Mouse (Mus musculus): Measurements from ENCODE around the gene Kdm8. TPM values are rescaled to one million over a fixed set of nuclear protein-coding genes. Genes with fewer than 3 reads are reported as not detected.

Kdm8 gene
- polyA plus RNA-seq, 1 experiment: 4.1 TPM

GRCm38 (mm10) chr7:125451078-125451477, 6.6 kb downstream of the Kdm8 start:
- Histone ChIP-seq H3K4me3 (ENCODE audit: insufficient read depth, low read length) (no peak overlapping the region), H3K4me1 (ENCODE audit: control insufficient read depth, insufficient read depth, low read length) (no peaks in the 10 kb centered on the region), H3K27ac (ENCODE audit: insufficient read depth, low read length) (no peak overlapping the region)
- TF ChIP-seq CTCF (IDR thresholded peaks at IDR 0.05; ENCODE audit: borderline replicate concordance, insufficient read depth, low read length) (no peak), POLR2A (IDR thresholded peaks at IDR 0.05; ENCODE audit: low read depth, low read length) (no peak)

- Histone ChIP-seq H3K4me1 (ENCODE audit: control insufficient read depth, insufficient read depth, low read length) (no peaks in the 10 kb centered on the region), H3K4me3 (ENCODE audit: insufficient read depth, low read length) (no peak overlapping the region), H3K27ac (ENCODE audit: insufficient read depth, low read length) (no peak overlapping the region)
- no peak for TF ChIP-seq CTCF (IDR thresholded peaks at IDR 0.05; ENCODE audit: borderline replicate concordance, insufficient read depth, low read length)
- TF ChIP-seq POLR2A (IDR thresholded peaks at IDR 0.05; ENCODE audit: low read depth, low read length): no peak
Measured at GRCm38 (mm10) chr7:125453671-125454070, 9.2 kb downstream of the Kdm8 start.

- H3K4me3 ChIP-seq (ENCODE audit: insufficient read depth, low read length): no peak overlapping the region
- TF ChIP-seq POLR2A (IDR thresholded peaks at IDR 0.05; ENCODE audit: low read depth, low read length) (no peak), CTCF (IDR thresholded peaks at IDR 0.05; ENCODE audit: borderline replicate concordance, insufficient read depth, low read length) (no peak)
- H3K4me1 ChIP-seq (ENCODE audit: control insufficient read depth, insufficient read depth, low read length): no peaks in the 10 kb centered on the region
- no peak overlapping the region for H3K27ac ChIP-seq (ENCODE audit: insufficient read depth, low read length)
Measured at GRCm38 (mm10) chr7:125462200-125462599, 17.7 kb downstream of the Kdm8 start.

GRCm38 (mm10) chr7:125469937-125470336, 25.5 kb downstream of the Kdm8 start:
- TF ChIP-seq POLR2A (IDR thresholded peaks at IDR 0.05; ENCODE audit: low read depth, low read length) (no peak), CTCF (IDR thresholded peaks at IDR 0.05; ENCODE audit: borderline replicate concordance, insufficient read depth, low read length) (peak; percentile 97)

GRCm38 (mm10) chr7:125470901-125471300, 26.4 kb downstream of the Kdm8 start:
- H3K27ac ChIP-seq (ENCODE audit: insufficient read depth, low read length): no peak overlapping the region
- TF ChIP-seq POLR2A (IDR thresholded peaks at IDR 0.05; ENCODE audit: low read depth, low read length) (no peak), CTCF (IDR thresholded peaks at IDR 0.05; ENCODE audit: borderline replicate concordance, insufficient read depth, low read length) (no peak)
- peaks cover 6% of the 10 kb centered on the region for H3K4me1 ChIP-seq (ENCODE audit: control insufficient read depth, insufficient read depth, low read length)
- no peak overlapping the region for H3K4me3 ChIP-seq (ENCODE audit: insufficient read depth, low read length)

More at GRCm38 (mm10) chr7:125469937-125470336, 25.5 kb downstream of the Kdm8 start:
- no peak overlapping the region for H3K27ac ChIP-seq (ENCODE audit: insufficient read depth, low read length)
- peaks cover 6% of the 10 kb centered on the region; the same call in 1 of the 2 replicates for H3K4me1 ChIP-seq (ENCODE audit: control insufficient read depth, insufficient read depth, low read length)
- H3K4me3 ChIP-seq (ENCODE audit: insufficient read depth, low read length): no peak overlapping the region

- TF ChIP-seq POLR2A (IDR thresholded peaks at IDR 0.05; ENCODE audit: low read depth, low read length) (no peak), CTCF (IDR thresholded peaks at IDR 0.05; ENCODE audit: borderline replicate concordance, insufficient read depth, low read length) (peak; percentile 61; the same call in 1 of the 2 replicates)
- Histone ChIP-seq H3K27ac (ENCODE audit: insufficient read depth, low read length) (peak overlapping the region; percentile 70), H3K4me1 (ENCODE audit: control insufficient read depth, insufficient read depth, low read length) (peaks cover 6% of the 10 kb centered on the region), H3K4me3 (ENCODE audit: insufficient read depth, low read length) (no peak overlapping the region)
Measured at GRCm38 (mm10) chr7:125471991-125472741, 27.7 kb downstream of the Kdm8 start.

GRCm38 (mm10) chr7:125474535-125474934, 30.1 kb downstream of the Kdm8 start:
- Histone ChIP-seq H3K27ac (ENCODE audit: insufficient read depth, low read length) (no peak overlapping the region), H3K4me3 (ENCODE audit: insufficient read depth, low read length) (no peak overlapping the region), H3K4me1 (ENCODE audit: control insufficient read depth, insufficient read depth, low read length) (peaks cover 10% of the 10 kb centered on the region)
- TF ChIP-seq CTCF (IDR thresholded peaks at IDR 0.05; ENCODE audit: borderline replicate concordance, insufficient read depth, low read length) (no peak), POLR2A (IDR thresholded peaks at IDR 0.05; ENCODE audit: low read depth, low read length) (no peak)

GRCm38 (mm10) chr7:125475601-125476251, 31.2 kb downstream of the Kdm8 start:
- Histone ChIP-seq H3K4me3 (ENCODE audit: insufficient read depth, low read length) (no peak overlapping the region), H3K27ac (ENCODE audit: insufficient read depth, low read length) (no peak overlapping the region), H3K4me1 (ENCODE audit: control insufficient read depth, insufficient read depth, low read length) (peaks cover 10% of the 10 kb centered on the region)
- TF ChIP-seq CTCF (IDR thresholded peaks at IDR 0.05; ENCODE audit: borderline replicate concordance, insufficient read depth, low read length): no peak
- TF ChIP-seq POLR2A (IDR thresholded peaks at IDR 0.05; ENCODE audit: low read depth, low read length): no peak

GRCm38 (mm10) chr7:125478391-125478984, 34.0 kb downstream of the Kdm8 start:
- Histone ChIP-seq H3K4me1 (ENCODE audit: control insufficient read depth, insufficient read depth, low read length) (peaks cover 4% of the 10 kb centered on the region), H3K4me3 (ENCODE audit: insufficient read depth, low read length) (no peak overlapping the region), H3K27ac (ENCODE audit: insufficient read depth, low read length) (no peak overlapping the region)
- TF ChIP-seq POLR2A (IDR thresholded peaks at IDR 0.05; ENCODE audit: low read depth, low read length) (no peak), CTCF (IDR thresholded peaks at IDR 0.05; ENCODE audit: borderline replicate concordance, insufficient read depth, low read length) (no peak)

- H3K27ac ChIP-seq (ENCODE audit: insufficient read depth, low read length): no peak overlapping the region
- H3K4me3 ChIP-seq (ENCODE audit: insufficient read depth, low read length): no peak overlapping the region
- peaks cover 4% of the 10 kb centered on the region for H3K4me1 ChIP-seq (ENCODE audit: control insufficient read depth, insufficient read depth, low read length)
- TF ChIP-seq POLR2A (IDR thresholded peaks at IDR 0.05; ENCODE audit: low read depth, low read length) (no peak), CTCF (IDR thresholded peaks at IDR 0.05; ENCODE audit: borderline replicate concordance, insufficient read depth, low read length) (no peak)
Measured at GRCm38 (mm10) chr7:125480518-125480917, 36.0 kb downstream of the Kdm8 start.

Data from embryonic fibroblast, embryonic 13.5 days (primary cell).